In genomic region chr17:84116340-84117279, GRCm38 (mm10) we compare ENCODE assay signal across 8 mouse cellular contexts.
DNase-seq lines count a peak whose midpoint lies in the region; ATAC-seq lines count a peak whose summit lies in the region.

No protein-coding gene starts in this region.

- WGBS in hindbrain, embryonic 11.5 days: 90% methylated on average over 17 of the region's 17 CpGs

- H3K4me1 ChIP-seq in hindbrain, embryonic 11.5 days (replicated peaks; ENCODE audit: control insufficient read depth, insufficient read depth, low read length): no peaks in the 10 kb centered on the region; the same call in 1 of the 2 replicates

- H3K9me3 ChIP-seq in hindbrain, embryonic 11.5 days (ENCODE audit: control insufficient read depth, low read length): no peaks in the 10 kb centered on the region

- H3K36me3 ChIP-seq in hindbrain, embryonic 11.5 days (ENCODE audit: control insufficient read depth, insufficient read depth, low read length): no peaks in the 10 kb centered on the region

- H3K4me2 ChIP-seq in hindbrain, embryonic 11.5 days (replicated peaks; ENCODE audit: low read depth, low read length): no peak overlapping the region

- H3K4me3 ChIP-seq in hindbrain, embryonic 11.5 days (ENCODE audit: low read depth, low read length): no peak overlapping the region

- H3K9ac ChIP-seq in hindbrain, embryonic 11.5 days (ENCODE audit: low read depth, low read length): no peak overlapping the region

- peak; percentile 85 for DNase-seq in urinary bladder, postnatal 14 days (ENCODE audit: low spot score)
- DNase-seq in urinary bladder, postnatal 25 days (ENCODE audit: low spot score): no peak
- peak; percentile 37 for DNase-seq in fibroblast of lung, adult 2 months (ENCODE audit: low read depth)
- no peak for DNase-seq in kidney, postnatal 36 days
- no peak for DNase-seq in gastrocnemius, postnatal 36 days
- no peak for DNase-seq in hindbrain, embryonic 11.5 days (ENCODE audit: low spot score)
- no peak for DNase-seq in cerebellum, adult 18-20 months

- H3K27ac ChIP-seq in hindbrain, embryonic 11.5 days (ENCODE audit: low read depth, low read length): no peak overlapping the region

- H3K27me3 ChIP-seq in hindbrain, embryonic 11.5 days (ENCODE audit: control insufficient read depth, insufficient read depth, low read length): no peaks in the 10 kb centered on the region

- intact Hi-C loops in gastrocnemius, postnatal 36 days (cut with DNase I): no loop called here

- peak; percentile 44 for ATAC-seq in megakaryocyte progenitor cell, adult 5-6 weeks (replicated peaks; ENCODE audit: poor library complexity)
- ATAC-seq in hindbrain, embryonic 11.5 days (ENCODE audit: low FRiP score): no peak

Comparison
In these comparisons a context has a peak if more than half of its experiments do, and no peak if none do; other contexts are left out.
1. DNase-seq: peak in urinary bladder, postnatal 14 days (single experiment) and fibroblast of lung, adult 2 months (single experiment); none in urinary bladder, postnatal 25 days (single experiment), kidney, postnatal 36 days (0 of 2), gastrocnemius, postnatal 36 days (0 of 2), hindbrain, embryonic 11.5 days (single experiment) and cerebellum, adult 18-20 months (0 of 2).